ENCODE assay signal across 8 mouse cellular contexts in the genomic region with DNA sequence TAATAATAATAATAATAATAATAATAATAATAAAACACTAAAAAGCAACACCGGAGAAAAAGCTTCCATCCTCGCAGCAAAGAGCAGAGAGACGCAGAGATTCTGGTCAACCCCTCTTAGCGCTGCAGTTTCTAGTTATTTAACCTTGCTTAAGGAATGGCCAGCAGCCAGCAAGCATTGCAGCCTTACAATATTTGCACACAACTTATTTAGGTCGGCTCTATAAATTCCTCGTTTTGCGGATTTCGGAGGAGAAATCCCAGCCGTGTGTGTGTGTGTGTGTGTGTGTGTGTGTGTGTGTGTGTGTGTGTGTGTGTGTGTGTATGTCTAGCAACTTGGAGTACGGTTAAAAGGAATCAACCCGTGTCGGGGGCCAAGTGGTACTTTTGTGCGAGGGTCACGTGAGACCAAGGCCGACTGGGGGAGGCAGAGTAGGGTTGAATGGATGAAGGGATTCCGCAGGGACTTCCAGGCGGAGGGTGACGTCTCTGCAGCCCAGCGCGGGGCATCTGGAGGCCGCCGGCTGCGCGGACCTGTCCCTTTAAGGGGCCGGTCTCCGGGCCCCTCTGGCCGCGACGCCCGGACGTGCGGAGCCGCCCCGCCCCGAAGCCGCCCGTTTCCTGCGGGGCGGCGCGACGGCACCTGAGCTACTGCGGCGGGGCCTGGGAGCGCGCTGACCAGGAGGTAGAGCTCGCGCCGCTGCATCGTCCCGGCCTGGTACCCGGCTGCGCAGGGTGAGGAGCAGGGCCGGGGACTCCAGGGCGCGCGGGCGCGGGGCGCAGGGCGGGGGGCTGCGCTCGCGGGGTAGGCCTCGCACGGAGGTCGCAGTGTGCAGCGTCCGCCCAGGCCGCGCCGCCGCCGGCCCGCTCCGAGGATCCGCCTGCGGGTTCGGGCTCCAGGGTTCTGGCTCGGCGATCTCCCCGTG. TPM values are rescaled to one million over a fixed set of nuclear protein-coding genes. Genes with fewer than 3 reads are reported as not detected.
DNase-seq lines count a peak whose midpoint lies in the region; ATAC-seq lines count a peak whose summit lies in the region.

No protein-coding gene starts in this region.

- H3K27ac ChIP-seq in hindbrain, embryonic 12.5 days: peak overlapping the region; percentile 93

- H3K4me3 ChIP-seq in hindbrain, embryonic 12.5 days: peak overlapping the region; percentile 90

- H3K9ac ChIP-seq in hindbrain, embryonic 12.5 days: peak overlapping the region; percentile 93

- 1% methylated on average over 60 of the region's 82 CpGs for WGBS in hindbrain, embryonic 12.5 days

- no peaks in the 10 kb centered on the region for H3K9me3 ChIP-seq in hindbrain, embryonic 12.5 days (replicated peaks)

- H3K36me3 ChIP-seq in hindbrain, embryonic 12.5 days: no peaks in the 10 kb centered on the region

- no peaks in the 10 kb centered on the region for H3K27me3 ChIP-seq in hindbrain, embryonic 12.5 days

- peak; percentile 86 for DNase-seq in MN1 (ENCODE audit: low spot score)
- peak; percentile 84 for DNase-seq in cerebellum, adult 9-11 months
- DNase-seq in frontal cortex, postnatal 10 days (ENCODE audit: low spot score in 2 of 2): peak; percentile 73 to 77
- peak; percentile 63 to 67 for DNase-seq in layer of hippocampus, postnatal 25 days (ENCODE audit: extremely low spot score in 1 of 2, low spot score in 1 of 2)
- peak; percentile 82 for DNase-seq in lung, postnatal 14 days
- DNase-seq in retina, adult 2 months (ENCODE audit: low read depth, low spot score): peak; percentile 66
- DNase-seq in thymus, postnatal 25 days: peak; percentile 57

- H3K4me2 ChIP-seq in hindbrain, embryonic 12.5 days (replicated peaks): peak overlapping the region; percentile 70

- peak; percentile 94 for ATAC-seq in hindbrain, embryonic 12.5 days (ENCODE audit: low FRiP score)

- peaks cover 16% of the 10 kb centered on the region for H3K4me1 ChIP-seq in hindbrain, embryonic 12.5 days

RNA-seq across cellular contexts. Expression of gene Ktn1, which starts 0.7 kb away (rescaled TPM):
- 90.4 and 94.9 TPM in 2 replicates for polyA plus RNA-seq in hindbrain, embryonic 12.5 days (2016; fragmentation: Nextera tagmentation; extraction: Ambion mirVana)
- total RNA-seq in layer of hippocampus, postnatal 25 days (2021): 10 to 100 TPM; 78.3 to 90.9 TPM

Comparison
In these comparisons a context has a peak if more than half of its experiments do, and no peak if none do; other contexts are left out.
1. Peak in every context shown above with its lines: DNase-seq, ATAC-seq, H3K4me3 ChIP-seq and H3K27ac ChIP-seq.